Mouse (Mus musculus): ENCODE measurements at regions not wholly inside any gene's neighbourhood (a gene's known extent, or its start where the extent isn't known, plus 50 kb on each side); places are given as distances from the start of the nearest gene placed in this dataset.
"Not testable (repeated sequence)": the region's sequence is repeated elsewhere in the genome, so short reads cannot be mapped to it uniquely, and the experiment has no call there.

DNA sequence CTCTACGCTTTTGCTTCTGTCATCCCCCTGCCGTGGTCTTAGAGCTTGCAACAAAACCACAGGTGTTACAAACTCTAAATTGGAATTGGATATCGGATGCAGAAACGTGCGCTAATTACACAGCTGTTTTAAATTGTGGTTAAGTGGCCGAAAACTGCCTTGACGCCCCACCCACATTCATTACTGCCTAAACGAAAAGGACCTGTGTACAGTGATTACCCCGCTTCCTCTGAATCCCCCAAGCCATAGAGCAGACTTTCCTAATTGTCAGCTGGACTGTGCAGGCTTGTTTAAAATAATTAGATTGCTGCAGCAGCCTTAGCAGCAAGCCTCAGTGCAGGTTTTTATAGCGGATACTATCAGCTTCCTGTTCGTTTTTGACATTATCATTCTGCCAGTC is 94.7 kb downstream of the Cxxc4 start:
- Histone ChIP-seq H3K4me1 (no peaks in the 10 kb centered on the region), H3K9me3 (no peaks in the 10 kb centered on the region), H3K27me3 (no peaks in the 10 kb centered on the region), H3K36me3 (no peaks in the 10 kb centered on the region), H3K27ac (no peak overlapping the region), H3K4me3 (peak overlapping the region; percentile 30), H3K9ac (no peak overlapping the region), H3K4me2 (peak overlapping the region; percentile 42)
- WGBS: 6% methylated on average over 11 of the region's 11 CpGs
- ATAC-seq (ENCODE audit: insufficient number of reproducible peaks, low FRiP score, low TSS enrichment, low read depth): no peak

DNA sequence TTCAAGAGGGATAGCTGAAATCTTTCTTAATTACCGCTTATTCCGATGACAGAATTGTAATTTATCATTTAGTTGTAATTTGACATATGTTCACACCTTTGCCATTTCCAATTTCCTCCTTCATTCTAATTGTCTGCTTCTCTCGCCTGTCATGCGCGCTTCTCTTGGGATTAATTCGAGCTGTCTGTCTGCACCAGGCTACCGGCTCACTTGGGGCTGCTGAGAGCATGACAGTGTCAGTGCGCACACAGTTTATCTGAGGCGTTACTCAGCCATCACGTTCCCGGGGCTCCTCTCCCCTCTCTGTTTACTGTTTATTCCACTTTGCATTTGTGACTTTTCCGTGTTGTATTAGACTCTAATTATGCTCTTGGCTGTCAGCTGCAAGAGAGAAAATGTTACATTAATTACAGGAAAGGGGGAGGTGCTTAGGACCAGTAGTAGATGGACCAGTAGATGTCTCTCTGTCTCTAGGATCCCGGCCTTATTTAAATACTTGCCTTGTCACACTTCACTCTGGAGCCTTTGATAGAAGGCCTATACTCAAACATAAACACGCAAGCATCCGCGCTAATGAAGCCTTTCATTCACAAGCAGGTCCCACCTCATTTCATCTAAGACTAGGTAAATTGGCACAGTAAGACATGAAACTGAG is 95.3 kb downstream of the Cxxc4 start:
- Histone ChIP-seq H3K4me1 (no peaks in the 10 kb centered on the region), H3K4me3 (peak overlapping the region; percentile 30), H3K36me3 (no peaks in the 10 kb centered on the region), H3K27ac (no peak overlapping the region), H3K9me3 (no peaks in the 10 kb centered on the region), H3K4me2 (peak overlapping the region; percentile 42), H3K9ac (no peak overlapping the region), H3K27me3 (no peaks in the 10 kb centered on the region)
- ATAC-seq (ENCODE audit: insufficient number of reproducible peaks, low FRiP score, low TSS enrichment, low read depth): no peak
- 22% methylated on average over 16 of the region's 16 CpGs for WGBS

DNA sequence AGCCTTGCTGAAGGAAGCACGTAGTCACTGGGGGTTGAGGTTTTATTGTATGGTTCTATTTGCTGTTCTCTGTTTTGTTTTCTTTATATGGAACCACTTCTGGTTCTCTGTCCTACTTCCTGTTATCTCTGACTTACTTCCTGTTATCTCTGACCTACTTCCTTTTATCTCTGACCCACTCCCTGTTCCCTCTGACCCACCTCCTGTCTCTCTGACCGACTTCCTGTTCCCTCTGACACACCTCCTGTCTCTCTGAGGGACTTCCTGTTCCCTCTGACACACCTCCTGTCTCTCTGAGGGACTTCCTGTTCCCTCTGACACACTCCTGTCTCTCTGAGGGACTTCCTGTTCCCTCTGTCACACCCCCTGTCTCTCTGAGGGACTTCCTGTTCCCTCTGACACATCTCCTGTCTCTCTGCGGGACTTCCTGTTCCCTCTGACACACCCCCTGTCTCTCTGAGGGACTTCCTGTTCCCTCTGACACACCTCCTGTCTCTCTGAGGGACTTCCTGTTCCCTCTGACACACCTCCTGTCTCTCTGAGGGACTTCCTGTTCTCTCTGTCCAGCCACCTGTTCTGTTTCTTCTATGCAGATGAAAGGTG is 102.9 kb downstream of the Cxxc4 start:
- ATAC-seq (ENCODE audit: insufficient number of reproducible peaks, low FRiP score, low TSS enrichment, low read depth); H3K9me3 ChIP-seq; H3K27ac ChIP-seq: not testable (repeated sequence)

DNA sequence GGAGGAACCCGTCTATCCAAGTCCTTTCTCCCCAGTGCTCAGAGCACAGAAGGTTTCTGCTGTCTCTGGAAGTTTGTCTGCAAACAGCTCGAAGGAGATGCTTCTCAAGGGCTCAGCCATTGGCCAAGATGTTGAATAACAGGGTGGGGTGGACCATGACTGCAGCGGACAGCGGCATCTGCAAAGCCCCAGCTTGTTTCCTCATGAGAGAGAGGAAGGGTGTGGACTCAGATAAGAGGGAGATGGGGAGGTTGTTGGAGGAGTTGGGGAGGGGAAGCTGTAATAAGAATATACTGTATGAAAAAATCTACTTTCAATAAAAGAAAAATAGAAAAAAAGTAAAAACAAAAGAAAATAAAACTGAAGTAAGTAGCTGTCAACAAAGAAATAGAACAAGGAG is 129.7 kb downstream of the Cxxc4 start:
- Histone ChIP-seq H3K36me3 (no peaks in the 10 kb centered on the region), H3K9ac (no peak overlapping the region), H3K27ac (no peak overlapping the region), H3K9me3 (no peaks in the 10 kb centered on the region), H3K27me3 (no peaks in the 10 kb centered on the region), H3K4me1 (peaks cover 2% of the 10 kb centered on the region; the same call in 1 of the 2 replicates), H3K4me2 (no peak overlapping the region), H3K4me3 (no peak overlapping the region)
- no peak for ATAC-seq (ENCODE audit: insufficient number of reproducible peaks, low FRiP score, low TSS enrichment, low read depth)
- 75% methylated on average over 4 of the region's 4 CpGs for WGBS

More for the DNA sequence above, 102.9 kb downstream of the Cxxc4 start:
- H3K9ac ChIP-seq, H3K4me3 ChIP-seq, H3K36me3 ChIP-seq, H3K27me3 ChIP-seq, H3K4me1 ChIP-seq, H3K4me2 ChIP-seq: not testable (repeated sequence)
- 81% methylated on average over 3 of the region's 3 CpGs for WGBS

DNA sequence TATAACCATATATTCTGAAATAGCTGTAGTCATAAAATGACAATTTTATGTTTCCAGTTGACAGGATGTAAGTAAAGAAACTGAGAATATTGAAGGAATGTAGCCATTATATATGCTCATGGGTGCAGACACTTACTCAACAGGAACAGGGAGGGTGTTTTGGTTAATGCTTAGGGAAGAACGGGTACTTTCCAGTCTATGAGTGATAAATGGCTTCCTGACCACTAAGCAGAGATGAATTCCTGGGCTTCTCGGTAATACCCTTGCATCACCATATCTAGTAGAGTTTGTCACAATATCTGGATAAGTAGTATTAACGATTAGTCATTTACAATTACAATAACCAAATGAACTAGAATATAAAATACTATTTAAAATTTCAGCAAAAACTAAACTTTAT is 130.5 kb downstream of the Cxxc4 start:
- H3K36me3 ChIP-seq: no peaks in the 10 kb centered on the region
- WGBS: 64% methylated on average over 3 of the region's 3 CpGs
- no peak overlapping the region for H3K4me3 ChIP-seq
- no peak overlapping the region for H3K27ac ChIP-seq
- H3K4me2 ChIP-seq: no peak overlapping the region
- H3K9ac ChIP-seq: no peak overlapping the region
- H3K27me3 ChIP-seq: no peaks in the 10 kb centered on the region
- H3K4me1 ChIP-seq: peaks cover 2% of the 10 kb centered on the region; the same call in 1 of the 2 replicates
- ATAC-seq (ENCODE audit: insufficient number of reproducible peaks, low FRiP score, low TSS enrichment, low read depth): no peak
- H3K9me3 ChIP-seq: no peaks in the 10 kb centered on the region

DNA sequence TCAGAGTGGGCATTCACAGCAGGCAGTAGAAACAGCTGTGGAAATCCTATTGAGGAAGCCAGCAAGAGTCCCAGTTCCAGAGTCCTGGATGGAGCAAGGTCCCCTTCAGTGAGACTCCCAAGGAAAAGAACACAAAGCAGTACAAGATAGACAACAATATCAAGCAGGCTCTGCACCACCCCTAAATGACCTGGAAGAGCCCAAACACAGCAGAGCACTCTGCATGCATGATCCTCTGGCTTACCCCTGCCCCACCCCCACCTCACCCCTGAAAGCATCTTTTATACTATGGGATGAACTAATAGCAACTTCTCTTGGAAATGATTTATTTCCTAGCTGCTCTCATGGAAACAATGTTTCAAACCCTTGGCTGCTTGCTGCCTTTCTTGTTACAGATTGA is 132.3 kb downstream of the Cxxc4 start:
- H3K9ac ChIP-seq: no peak overlapping the region
- ATAC-seq (ENCODE audit: insufficient number of reproducible peaks, low FRiP score, low TSS enrichment, low read depth): no peak
- no peaks in the 10 kb centered on the region for H3K27me3 ChIP-seq
- H3K9me3 ChIP-seq: no peaks in the 10 kb centered on the region
- no peak overlapping the region for H3K27ac ChIP-seq
- no peak overlapping the region for H3K4me3 ChIP-seq
- H3K4me1 ChIP-seq: peaks cover 2% of the 10 kb centered on the region; the same call in 1 of the 2 replicates
- no peaks in the 10 kb centered on the region for H3K36me3 ChIP-seq
- no peak overlapping the region for H3K4me2 ChIP-seq

DNA sequence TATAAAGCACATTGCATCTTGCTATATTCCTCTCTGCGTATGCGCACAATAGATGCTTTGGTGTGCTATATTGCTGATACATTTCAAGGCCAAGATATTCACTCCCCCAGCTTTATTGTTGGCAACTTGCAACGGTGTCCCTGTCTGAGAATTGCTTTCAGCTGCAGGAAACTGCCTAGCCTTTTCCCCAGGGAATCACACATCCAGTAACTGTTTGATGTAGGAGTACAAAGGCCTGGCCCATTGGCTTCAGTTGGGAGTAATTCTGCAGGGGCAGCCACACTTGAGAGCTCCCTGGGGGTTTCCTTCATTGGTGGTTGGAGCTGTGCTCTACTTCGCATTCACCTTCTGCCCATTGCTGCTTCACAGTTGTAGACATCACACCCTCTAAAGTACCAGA is 132.8 kb downstream of the Cxxc4 start:
- no peak overlapping the region for H3K9ac ChIP-seq
- no peak for ATAC-seq (ENCODE audit: insufficient number of reproducible peaks, low FRiP score, low TSS enrichment, low read depth)
- H3K9me3 ChIP-seq: no peaks in the 10 kb centered on the region
- no peaks in the 10 kb centered on the region for H3K36me3 ChIP-seq
- H3K27ac ChIP-seq: no peak overlapping the region
- 44% methylated on average over 4 of the region's 4 CpGs for WGBS
- H3K27me3 ChIP-seq: no peaks in the 10 kb centered on the region
- H3K4me1 ChIP-seq: peaks cover 2% of the 10 kb centered on the region; the same call in 1 of the 2 replicates
- H3K4me3 ChIP-seq: no peak overlapping the region
- no peak overlapping the region for H3K4me2 ChIP-seq

DNA sequence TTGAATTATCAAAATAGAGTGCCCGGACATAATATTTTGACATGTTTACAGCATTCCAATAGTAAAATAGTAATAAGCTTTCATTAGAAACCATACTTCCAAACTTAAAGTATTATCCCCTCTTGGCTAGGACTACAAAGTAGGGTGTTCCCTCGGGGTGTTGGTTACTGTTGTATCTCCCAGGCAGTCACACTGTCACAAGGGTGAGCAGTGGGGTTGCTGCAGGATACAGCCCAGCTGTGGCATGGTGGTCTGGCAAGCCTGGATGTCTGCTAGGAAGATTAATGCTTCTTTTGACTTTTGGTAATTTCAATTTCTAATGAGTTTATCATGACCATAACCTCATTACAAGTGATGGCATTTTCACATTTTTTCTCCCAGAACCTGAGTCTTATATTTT is 143.3 kb downstream of the Cxxc4 start:
- Histone ChIP-seq H3K4me2 (no peak overlapping the region), H3K27me3 (no peaks in the 10 kb centered on the region), H3K9me3 (no peaks in the 10 kb centered on the region), H3K4me1 (no peaks in the 10 kb centered on the region), H3K27ac (no peak overlapping the region), H3K9ac (no peak overlapping the region), H3K36me3 (no peaks in the 10 kb centered on the region), H3K4me3 (no peak overlapping the region)
- WGBS: 70% methylated on average over 2 of the region's 2 CpGs
- ATAC-seq (ENCODE audit: insufficient number of reproducible peaks, low FRiP score, low TSS enrichment, low read depth): no peak

DNA sequence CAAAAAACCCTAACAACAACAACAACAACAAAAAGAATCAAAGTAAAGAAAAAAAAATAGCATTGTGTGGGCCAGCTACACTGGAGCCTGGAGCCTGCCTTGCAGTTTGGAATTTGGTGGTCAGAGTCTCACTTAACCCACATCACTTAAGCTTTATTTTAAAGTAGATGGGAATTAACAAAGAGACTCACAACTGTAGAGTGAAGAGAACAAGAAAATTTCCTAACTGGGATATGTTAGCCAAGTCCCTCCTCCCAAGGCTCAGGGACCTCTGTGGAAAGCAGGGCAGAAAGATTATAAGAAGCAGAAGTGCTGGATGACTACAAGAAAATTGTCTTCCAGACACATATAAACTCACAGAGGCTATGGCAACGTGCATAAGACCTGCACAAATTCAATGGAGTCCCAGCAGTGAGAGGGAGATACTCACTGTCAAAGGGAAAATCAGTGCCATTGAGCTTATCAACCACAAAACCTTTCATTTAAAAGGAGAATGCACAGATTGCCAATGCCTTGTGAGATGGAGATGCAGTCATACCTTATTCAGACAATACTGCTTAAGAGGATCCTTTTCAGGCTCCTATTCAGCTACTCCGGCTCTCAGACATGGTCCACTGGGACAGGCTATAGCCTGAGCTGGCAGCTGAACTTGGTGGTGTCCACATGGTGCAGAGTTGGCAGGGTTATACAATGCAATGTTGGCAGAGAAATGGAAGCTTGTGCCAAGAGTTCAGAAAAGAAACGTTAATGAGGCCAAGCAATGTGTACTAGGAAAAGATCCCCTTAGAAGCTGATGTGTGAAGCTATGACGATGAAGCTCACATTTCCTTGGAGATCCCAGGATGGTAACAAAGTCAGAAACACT is 154.4 kb downstream of the Cxxc4 start:
- Histone ChIP-seq H3K27ac (no peak overlapping the region), H3K4me1 (no peaks in the 10 kb centered on the region), H3K36me3 (no peaks in the 10 kb centered on the region), H3K4me3 (no peak overlapping the region), H3K9ac (no peak overlapping the region), H3K4me2 (no peak overlapping the region), H3K27me3 (no peaks in the 10 kb centered on the region), H3K9me3 (no peaks in the 10 kb centered on the region)
- WGBS: 53% methylated on average over 4 of the region's 4 CpGs
- ATAC-seq (ENCODE audit: insufficient number of reproducible peaks, low FRiP score, low TSS enrichment, low read depth): peak; percentile 35; the same call in 1 of the 2 replicates

DNA sequence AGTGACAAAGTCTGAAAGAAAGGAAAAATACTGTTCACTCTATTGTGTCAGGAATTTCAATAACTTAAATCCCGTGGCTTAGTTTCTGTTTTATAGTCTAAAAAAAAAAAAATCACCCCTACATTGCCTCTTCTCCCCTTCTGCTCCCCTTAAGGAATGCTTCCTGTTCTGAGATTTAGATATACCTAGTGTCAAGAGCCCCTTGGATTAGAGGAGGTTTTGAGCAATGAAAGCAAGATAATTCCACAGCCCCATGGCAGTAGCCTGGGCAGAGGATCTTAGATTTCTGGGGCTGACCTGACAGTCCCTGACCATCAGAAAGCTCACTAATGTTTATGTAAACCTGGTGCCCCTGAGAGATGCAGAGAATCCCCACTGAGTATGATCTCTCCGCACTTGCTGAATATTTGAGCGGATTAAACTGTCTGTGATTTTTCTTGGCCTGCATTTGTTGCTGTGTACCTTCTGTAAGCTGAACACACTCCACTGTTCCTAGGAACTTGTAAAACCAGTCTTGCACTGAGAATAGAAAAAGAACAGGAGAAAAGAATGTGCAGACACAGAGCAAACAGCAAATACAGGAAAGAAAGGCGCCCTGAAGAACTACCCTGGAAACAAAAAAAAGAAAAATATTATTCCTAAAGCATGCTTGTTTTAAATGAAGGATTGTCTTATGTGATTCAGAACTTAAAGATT is 164.3 kb downstream of the Cxxc4 start:
- Histone ChIP-seq H3K9me3 (no peaks in the 10 kb centered on the region), H3K9ac (no peak overlapping the region), H3K27me3 (no peaks in the 10 kb centered on the region), H3K4me1 (no peaks in the 10 kb centered on the region), H3K4me2 (no peak overlapping the region), H3K36me3 (no peaks in the 10 kb centered on the region), H3K27ac (no peak overlapping the region), H3K4me3 (no peak overlapping the region)
- 41% methylated on average over 4 of the region's 4 CpGs for WGBS
- ATAC-seq (ENCODE audit: insufficient number of reproducible peaks, low FRiP score, low TSS enrichment, low read depth): no peak

DNA sequence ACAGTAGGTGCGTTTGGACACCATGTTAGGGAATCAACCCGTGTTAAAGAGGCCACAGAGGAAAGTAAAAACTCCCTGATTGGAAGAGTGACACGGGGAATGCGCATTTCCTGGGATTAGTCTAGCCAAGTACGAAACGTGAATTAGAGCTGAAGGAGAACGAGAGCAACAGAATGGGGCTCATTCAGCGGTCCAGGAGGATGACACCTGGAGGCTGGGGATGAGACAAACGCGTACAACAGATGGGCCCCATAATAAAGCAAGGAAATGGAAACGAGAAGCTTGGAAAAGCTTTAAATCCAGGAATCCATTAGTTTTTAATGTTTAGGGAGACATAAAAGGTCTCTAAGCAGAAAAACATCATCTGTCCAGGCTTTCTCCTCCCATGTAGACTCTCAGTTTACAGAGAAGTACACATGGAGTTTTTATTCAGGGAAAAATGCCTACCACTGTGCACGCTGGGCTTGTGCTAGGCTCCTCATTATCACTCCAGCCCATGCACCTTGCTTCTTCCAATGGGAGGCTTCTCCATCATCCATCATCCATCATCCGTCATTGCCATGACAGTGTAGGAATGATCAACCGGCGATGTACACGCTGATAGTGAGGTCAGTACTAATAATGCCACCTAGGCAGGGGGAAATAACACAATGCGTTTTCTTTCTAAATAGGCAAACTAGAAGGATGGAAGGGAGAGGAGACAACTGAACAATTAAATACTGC is 179.5 kb downstream of the Cxxc4 start:
- Histone ChIP-seq H3K4me2 (no peak overlapping the region), H3K4me1 (no peaks in the 10 kb centered on the region), H3K27me3 (no peaks in the 10 kb centered on the region), H3K9ac (no peak overlapping the region), H3K9me3 (no peaks in the 10 kb centered on the region), H3K27ac (no peak overlapping the region), H3K4me3 (no peak overlapping the region), H3K36me3 (no peaks in the 10 kb centered on the region)
- 68% methylated on average over 17 of the region's 17 CpGs for WGBS
- no peak for ATAC-seq (ENCODE audit: insufficient number of reproducible peaks, low FRiP score, low TSS enrichment, low read depth)
